Mouse (Mus musculus): ENCODE results near the gene Ssr1. TPM values are rescaled to one million over a fixed set of nuclear protein-coding genes. Genes with fewer than 3 reads are reported as not detected.

Ssr1 gene
- polyA plus RNA-seq, 1 experiment from 2014 or later, result 74.0 TPM

Other genes with a start within 250 kb of the Ssr1 start
- 1.3 and 2.1 TPM in 2 replicates for gene Rreb1, start 215.8 kb downstream of the Ssr1 start, polyA plus RNA-seq (2015; fragmentation: Nextera tagmentation; extraction: Ambion mirVana)
- gene Riok1, start 42.8 kb upstream of the Ssr1 start, polyA plus RNA-seq (2015; fragmentation: Nextera tagmentation; extraction: Ambion mirVana), result 54.5 and 60.5 TPM in 2 replicates
- 1.5 and 2.0 TPM in 2 replicates for gene Cage1, start 42.9 kb upstream of the Ssr1 start, polyA plus RNA-seq (2015; fragmentation: Nextera tagmentation; extraction: Ambion mirVana)
- gene Dsp, start 157.1 kb upstream of the Ssr1 start, polyA plus RNA-seq (2015; fragmentation: Nextera tagmentation; extraction: Ambion mirVana), result 0.29 and 0.52 TPM in 2 replicates
- gene Snrnp48, start 210.7 kb upstream of the Ssr1 start, polyA plus RNA-seq (2015; fragmentation: Nextera tagmentation; extraction: Ambion mirVana), result 28.7 and 29.5 TPM in 2 replicates